Mouse (Mus musculus) monocyte, adult 2 months (primary cell): ENCODE measurements around the gene Taok3.

Experiments
- DNase-seq, 2 experiments: peaks; one replicate each; pipeline ENCODE4 v3.0.0; 2022; ENCODE audit warnings: low spot score in 2 of 2, low read depth in 1 of 2

The Taok3 gene

GRCm38 (mm10) chr5:117117241-117117640, 2.7 kb upstream of the Taok3 start:
- DNase-seq = no peak

GRCm38 (mm10) chr5:117117716-117118115, 2.2 kb upstream of the Taok3 start:
- no peak for DNase-seq

DNA sequence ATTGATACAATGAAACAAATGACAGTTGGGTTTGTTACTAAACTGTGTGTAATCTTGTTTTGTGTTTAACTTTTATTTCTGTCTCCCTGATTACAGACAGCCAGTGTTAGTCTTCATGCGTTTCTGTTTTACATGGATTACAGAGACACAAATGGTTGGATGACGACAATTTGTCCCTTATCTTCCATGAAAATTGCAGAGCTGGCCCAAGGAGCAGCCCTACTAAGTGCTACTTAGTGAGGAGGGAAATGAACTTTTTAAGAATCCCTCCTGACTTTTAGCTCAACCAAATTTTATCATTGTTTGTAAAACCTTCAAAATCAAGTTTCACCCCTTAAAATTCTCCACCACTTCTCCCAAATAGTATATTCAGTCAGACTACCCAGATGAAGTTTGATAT, 1.7 kb upstream of the Taok3 start:
- DNase-seq = no peak

- no peak for DNase-seq
Observed at GRCm38 (mm10) chr5:117118850-117119249, 1.1 kb upstream of the Taok3 start.

GRCm38 (mm10) chr5:117120489-117121466, 849 bp downstream of the Taok3 start:
- DNase-seq = no peak

- no peak for DNase-seq
Observed at GRCm38 (mm10) chr5:117121657-117122056, 1.7 kb downstream of the Taok3 start.

GRCm38 (mm10) chr5:117123102-117123501, 3.2 kb downstream of the Taok3 start:
- no peak for DNase-seq

DNA sequence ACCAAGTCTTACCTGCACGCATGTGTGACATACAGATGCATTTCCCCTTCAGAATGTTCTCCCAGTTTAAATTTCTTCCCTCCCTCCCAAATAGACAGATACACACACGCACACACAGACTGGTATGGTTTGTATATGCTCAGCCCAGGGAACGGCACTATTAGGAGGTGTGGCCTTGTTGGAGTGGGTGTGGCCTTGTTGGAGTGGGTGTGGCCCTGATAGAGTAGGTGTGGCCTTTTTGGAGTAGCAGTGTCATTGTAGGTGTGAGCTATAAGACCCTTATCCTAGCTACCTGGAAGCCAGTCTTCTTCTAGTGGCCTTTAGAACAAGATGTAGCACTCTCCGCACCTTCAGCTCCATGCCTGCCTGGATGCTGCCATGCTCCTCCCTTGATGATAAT, 3.9 kb downstream of the Taok3 start:
- no peak for DNase-seq

DNA sequence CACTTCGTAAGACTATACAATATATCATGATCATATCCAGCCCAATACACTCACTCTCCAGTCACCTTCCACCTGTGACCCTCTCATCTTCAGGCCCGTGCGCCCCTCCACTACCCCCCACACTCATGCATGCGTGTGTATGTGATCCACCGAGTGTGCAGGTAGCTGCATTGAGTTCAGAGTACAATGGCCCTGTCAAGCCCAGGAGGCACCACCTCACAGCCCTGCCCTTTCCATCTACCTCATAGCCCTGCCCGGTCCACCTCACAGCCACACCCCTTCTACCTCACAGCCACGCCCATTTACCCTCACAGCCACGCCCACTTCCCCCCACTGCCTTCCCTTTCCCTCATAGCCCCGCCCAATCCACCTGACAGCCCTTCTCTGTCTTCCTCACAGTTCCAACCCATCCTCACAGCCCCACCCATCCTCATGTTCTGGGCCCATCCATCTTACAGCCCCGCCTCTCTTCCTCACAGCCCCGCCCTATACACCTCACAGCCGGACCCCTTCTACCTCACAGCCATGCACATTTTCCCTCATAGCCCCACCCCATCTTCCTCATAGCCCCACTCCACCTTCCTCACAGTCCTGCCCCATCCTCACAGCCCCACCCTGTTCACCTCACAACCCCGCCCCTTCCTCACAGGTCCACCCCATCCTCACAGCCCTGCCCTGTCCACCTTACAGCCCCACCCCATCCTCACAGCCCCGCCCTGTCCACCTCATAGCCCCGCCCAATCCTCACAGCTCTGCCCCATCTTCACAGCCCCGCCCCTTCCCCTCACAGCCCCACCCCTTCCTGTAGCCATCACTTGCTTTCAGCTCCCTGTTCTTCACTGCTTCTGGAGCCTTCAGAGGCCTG, 5.8 kb downstream of the Taok3 start:
- no peak for DNase-seq

DNA sequence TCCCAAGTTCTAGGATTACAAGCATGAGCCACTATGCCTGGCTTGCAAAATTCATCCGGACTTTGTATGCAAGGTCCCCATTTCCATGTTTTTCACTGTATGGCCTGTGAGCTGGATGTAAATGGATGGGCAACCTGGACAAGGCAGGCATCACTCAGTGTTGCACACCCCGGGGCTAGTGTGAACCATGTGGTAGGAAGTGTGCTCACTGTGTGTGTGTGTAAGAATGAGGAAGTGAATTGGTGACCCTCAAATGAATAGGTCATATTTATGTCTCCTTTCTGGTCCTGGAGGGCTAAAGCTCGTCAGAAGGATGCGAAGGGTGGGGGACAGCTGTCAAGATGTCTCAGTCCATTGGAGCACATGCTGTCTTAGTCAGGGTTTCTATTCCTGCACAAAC, 7.1 kb downstream of the Taok3 start:
- no peak for DNase-seq

- DNase-seq = no peak
Observed at GRCm38 (mm10) chr5:117130726-117131125, 10.8 kb downstream of the Taok3 start.

- DNase-seq = peak in 1 of 2 experiments; percentile 61
Observed at GRCm38 (mm10) chr5:117133446-117134065, 13.6 kb downstream of the Taok3 start.

- no peak for DNase-seq
Observed at GRCm38 (mm10) chr5:117134066-117134888, 14.3 kb downstream of the Taok3 start.

DNA sequence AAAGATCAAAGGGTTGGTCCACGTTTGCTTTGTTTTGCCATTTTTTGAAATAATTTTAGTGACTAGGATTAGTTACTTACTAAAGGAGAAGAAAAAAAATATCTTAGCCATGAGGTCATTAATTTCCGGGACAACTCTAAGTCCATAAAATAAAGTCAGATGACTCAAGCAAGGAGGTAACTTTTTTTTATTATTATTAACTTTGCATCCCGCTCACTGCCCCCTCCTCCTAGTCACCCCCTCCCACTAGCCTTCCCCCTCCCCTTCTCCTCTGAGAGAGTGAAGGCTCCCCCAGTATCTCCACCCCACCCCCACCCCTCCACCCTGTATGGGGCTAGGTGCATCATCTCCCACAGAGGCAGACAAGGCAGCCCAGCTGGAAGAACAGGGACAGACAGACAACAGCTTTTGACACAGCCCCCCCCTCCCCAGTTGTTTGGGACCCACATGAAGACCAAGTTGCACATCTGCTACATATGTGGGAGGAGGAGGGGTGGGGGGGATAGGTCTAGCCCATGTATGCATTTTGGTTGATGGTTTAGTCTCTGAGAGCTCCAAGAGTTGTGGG, 15.0 kb downstream of the Taok3 start:
- DNase-seq = no peak

DNA sequence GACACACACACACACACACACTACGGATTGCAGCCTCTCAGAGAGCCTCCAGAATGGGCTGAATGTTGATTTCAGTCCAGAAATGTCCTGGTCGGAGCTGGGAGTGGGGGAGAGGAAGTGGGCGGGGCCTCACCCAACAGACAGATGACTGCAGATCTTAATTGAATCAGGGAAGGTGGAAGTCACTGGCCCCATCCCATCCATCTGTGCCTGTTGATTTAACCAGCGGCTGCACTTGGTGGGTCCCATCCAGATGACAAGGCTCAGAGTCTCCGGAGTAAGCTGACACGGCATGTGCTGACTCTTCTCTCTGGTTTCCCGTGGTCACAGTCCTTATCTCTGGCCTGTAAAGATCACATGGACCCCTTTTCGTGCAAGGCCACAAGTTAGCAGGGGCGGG, 15.9 kb downstream of the Taok3 start:
- DNase-seq = no peak

DNA sequence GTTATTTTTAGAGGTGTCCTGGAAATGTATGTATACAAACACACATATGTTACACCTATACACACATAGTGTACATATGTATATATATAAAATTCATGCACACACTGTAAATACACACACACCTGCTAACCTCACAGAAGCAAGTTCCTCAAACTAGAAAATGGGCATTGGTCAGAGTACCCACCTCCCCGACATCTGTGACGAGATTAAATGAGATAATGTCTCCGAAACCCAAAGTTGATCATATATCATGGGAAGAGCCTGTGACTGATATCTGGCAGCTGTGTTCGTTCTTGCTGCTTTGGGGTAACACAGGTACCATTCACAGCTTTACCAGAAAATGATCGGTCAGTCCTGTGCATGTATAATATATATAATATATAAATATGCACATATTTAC, 16.6 kb downstream of the Taok3 start:
- DNase-seq = no peak

DNA sequence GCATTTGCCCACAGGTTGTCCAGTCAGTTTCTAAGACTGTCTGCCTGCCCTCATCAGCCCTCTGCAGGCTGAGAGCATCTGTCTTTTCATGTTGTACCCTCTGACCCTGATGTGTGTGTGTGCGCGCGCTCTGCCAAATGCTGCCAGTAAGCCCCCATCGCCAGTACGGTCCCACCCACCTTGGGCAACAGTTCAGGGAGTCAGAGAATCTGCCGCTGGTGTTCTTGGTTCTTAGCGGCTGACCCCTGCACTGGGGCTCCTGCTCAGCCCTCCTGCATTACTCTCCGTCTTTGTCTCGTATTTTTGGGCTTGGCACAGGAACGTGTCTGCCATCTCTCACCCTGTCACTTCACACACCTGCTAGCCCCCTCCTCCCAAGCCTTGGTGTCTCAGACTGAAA, 17.1 kb downstream of the Taok3 start:
- DNase-seq = no peak

DNA sequence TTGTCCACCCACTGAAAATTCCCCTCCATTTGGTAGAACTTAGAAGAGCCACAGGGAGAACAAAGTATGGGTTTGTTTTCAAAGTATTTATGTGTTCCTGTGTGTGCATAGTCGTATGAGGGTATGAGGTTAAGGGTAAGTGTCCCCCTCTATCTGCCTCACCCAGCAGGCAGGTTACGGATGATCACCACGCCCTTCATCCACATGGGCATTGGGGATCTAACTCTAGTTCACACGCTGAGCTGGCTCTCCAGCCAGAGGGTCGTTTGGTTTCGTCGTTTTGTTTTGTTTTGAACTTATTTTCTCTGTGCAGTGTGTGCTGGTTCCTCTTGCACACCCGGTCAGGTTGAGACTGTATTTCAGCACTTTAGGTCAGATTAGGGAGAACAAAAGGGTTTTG, 17.7 kb downstream of the Taok3 start:
- no peak for DNase-seq

GRCm38 (mm10) chr5:117138295-117138988, 18.5 kb downstream of the Taok3 start:
- peak in 1 of 2 experiments; percentile 61 for DNase-seq

DNA sequence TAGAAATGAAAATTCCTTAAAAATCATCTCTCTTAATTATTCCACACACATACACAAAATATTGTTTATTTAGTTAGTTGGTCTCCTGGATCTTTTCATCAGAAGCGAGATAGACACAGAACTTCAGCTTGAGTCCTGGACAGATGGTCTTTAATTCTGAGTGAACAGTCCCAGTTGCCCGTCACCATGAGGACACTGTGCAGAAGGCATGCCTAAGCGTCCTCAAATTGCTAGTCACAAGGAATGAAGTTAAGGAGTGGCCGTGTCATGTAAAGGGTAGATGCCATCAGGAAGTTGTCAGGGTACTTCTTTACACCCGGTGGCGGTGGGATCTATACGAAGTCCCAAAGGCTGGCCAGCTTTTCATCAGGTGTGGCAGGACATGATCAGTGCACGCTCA, 19.9 kb downstream of the Taok3 start:
- no peak for DNase-seq
